Mouse (Mus musculus) midbrain, embryonic 11.5 days (tissue): Measurements from ENCODE around the gene Abhd10. TPM values are rescaled to one million over a fixed set of nuclear protein-coding genes. Genes with fewer than 3 reads are reported as not detected.

Experiments
- ATAC-seq: fragments of 200-750 bp; cut with Nextera tagmentation; 2 replicates; pipeline ENCODE4 v1.8.0; 2017; ENCODE audit warnings: moderate TSS enrichment, moderate library complexity; ENCODE audit not compliant: low FRiP score
- DNase-seq: peaks from one replicate; pipeline ENCODE4 v3.0.0; 2015; ENCODE audit warnings: low spot score; ENCODE audit errors: missing footprints
- H3K27ac ChIP-seq: fragments of 300-500 bp; sonication (generic); 2 replicates; pipeline ENCODE4 v1.5.1; 2014; ENCODE audit warnings: low read depth, low read length
- H3K27me3 ChIP-seq: fragments of 300-500 bp; sonication (generic); 2 replicates; pipeline ENCODE4 v1.6.1; 2014; ENCODE audit warnings: mild to moderate bottlenecking, low read length, moderate library complexity, mixed read lengths; ENCODE audit not compliant: control insufficient read depth, insufficient read depth
- H3K36me3 ChIP-seq: fragments of 300-500 bp; sonication (generic); 2 replicates; pipeline ENCODE4 v1.6.1; 2014; ENCODE audit warnings: mild to moderate bottlenecking, low read length, moderate library complexity, mixed read lengths; ENCODE audit not compliant: control insufficient read depth, insufficient read depth
- H3K4me1 ChIP-seq: fragments of 300-500 bp; sonication (generic); 2 replicates; pipeline ENCODE4 v1.6.1; 2014; ENCODE audit warnings: low read length; ENCODE audit not compliant: control insufficient read depth, insufficient read depth
- H3K4me2 ChIP-seq: fragments of 300-500 bp; sonication (generic); 2 replicates; pipeline ENCODE4 v1.6.1; 2014; ENCODE audit warnings: mild to moderate bottlenecking, moderate library complexity
- H3K4me3 ChIP-seq: fragments of 300-500 bp; sonication (generic); 2 replicates; pipeline ENCODE4 v1.5.1; 2014; ENCODE audit warnings: low read depth, low read length
- H3K9ac ChIP-seq: fragments of 300-500 bp; sonication (generic); 2 replicates; pipeline ENCODE4 v1.6.1; 2014; ENCODE audit warnings: low read length
- H3K9me3 ChIP-seq: fragments of 300-500 bp; sonication (generic); 2 replicates; pipeline ENCODE4 v1.6.1; 2016; ENCODE audit warnings: low read length; ENCODE audit not compliant: control insufficient read depth
- WGBS: fragments of 180-500 bp; shearing (Covaris S2); extraction: QIAGEN DNeasy Blood & Tissue Kit; methylation state at CpG from one replicate; pipeline ENCODE4 v1.1.7; 2014; 5-methylcytosine and 5-hydroxymethylcytosine counted together
- polyA plus RNA-seq: library from polyadenylated mRNA; unstranded; fragments of >200 nt; fragmentation: Nextera tagmentation; extraction: Ambion mirVana; gene quantifications from 2 replicates; pipeline ENCODE4 v1.2.1, GENCODE M21; 2014

The Abhd10 gene
- polyA plus RNA-seq, 1 experiment from 2014 or later = 48.5 TPM

GRCm38 (mm10) chr16:45722460-45722951 lies 20.2 kb downstream of the Abhd10 start:
- ATAC-seq = 0 out of 2 replicates have a peak, but pooled peaks have one; percentile 10

DNA sequence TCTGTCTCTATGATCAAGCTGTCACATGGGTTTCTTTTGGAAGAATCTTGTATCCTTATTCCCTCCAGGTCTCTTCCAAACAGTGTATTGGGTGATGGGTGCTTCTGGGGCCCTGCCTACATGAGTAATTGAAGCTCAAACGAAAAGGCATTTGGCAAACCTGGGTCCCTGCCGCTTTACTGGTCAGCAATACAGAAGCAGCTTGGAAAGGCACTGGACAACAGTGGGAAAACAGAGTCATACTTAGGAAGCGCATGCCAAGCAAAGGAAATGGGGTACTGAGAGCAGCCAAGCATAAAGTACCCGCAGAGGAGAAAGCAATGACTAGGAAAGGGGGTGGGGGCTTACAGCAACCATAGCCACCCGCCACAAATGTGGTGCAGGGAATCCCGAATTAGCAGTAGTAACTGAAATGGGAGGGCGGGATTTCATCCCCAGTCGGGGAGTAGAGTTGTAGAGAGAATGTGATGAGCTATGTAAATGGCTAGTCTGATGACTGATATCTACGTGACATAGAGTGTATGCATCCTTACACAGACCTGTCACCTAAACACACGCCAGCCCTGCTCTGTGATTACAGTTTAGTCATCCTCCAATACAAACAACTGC lies 22.6 kb downstream of the Abhd10 start:
- H3K4me2 ChIP-seq = no peak overlapping the region

More at GRCm38 (mm10) chr16:45722460-45722951, 20.2 kb downstream of the Abhd10 start:
- H3K4me3 ChIP-seq = peak overlapping the region; percentile 62
- DNase-seq = peak; percentile 87
- peaks cover 15% of the 10 kb centered on the region for H3K4me1 ChIP-seq
- H3K27me3 ChIP-seq = no peaks in the 10 kb centered on the region
- peak overlapping the region; percentile 57 for H3K4me2 ChIP-seq
- peak overlapping the region; percentile 91 for H3K9ac ChIP-seq
- peak overlapping the region; percentile 94 for H3K27ac ChIP-seq
- 73% methylated on average over 3 of the region's 3 CpGs for WGBS
- no peaks in the 10 kb centered on the region for H3K9me3 ChIP-seq
- H3K36me3 ChIP-seq = peaks cover 6% of the 10 kb centered on the region

DNA sequence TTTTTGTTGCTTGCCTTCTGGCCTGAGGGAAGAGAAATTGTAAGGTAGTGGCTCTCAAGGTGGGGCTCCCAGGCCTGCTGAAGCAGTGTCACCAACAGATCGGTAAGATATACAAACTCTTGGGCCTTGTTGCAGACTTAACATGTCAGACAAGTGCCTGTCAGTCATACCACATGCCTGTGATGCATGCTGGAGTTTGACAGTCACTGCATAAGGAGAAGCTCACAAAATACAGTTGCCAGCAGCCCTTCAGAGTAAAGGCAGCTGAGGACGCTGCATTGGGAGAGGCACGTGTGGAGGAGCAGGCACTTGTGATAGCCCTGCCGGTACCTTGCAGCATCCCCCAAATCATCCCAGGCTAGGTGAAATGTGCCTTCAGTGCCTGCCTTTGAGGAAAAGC lies 24.5 kb downstream of the Abhd10 start:
- Histone ChIP-seq H3K9me3 (no peaks in the 10 kb centered on the region), H3K27ac (no peak overlapping the region), H3K9ac (no peak overlapping the region), H3K4me1 (peaks cover 10% of the 10 kb centered on the region), H3K27me3 (no peaks in the 10 kb centered on the region), H3K36me3 (peaks cover 11% of the 10 kb centered on the region), H3K4me2 (no peak overlapping the region), H3K4me3 (no peak overlapping the region)
- ATAC-seq = no peak
- WGBS = 93% methylated on average over 4 of the region's 4 CpGs
- DNase-seq = peak; percentile 76

More for the DNA sequence above, 22.6 kb downstream of the Abhd10 start:
- no peak overlapping the region for H3K4me3 ChIP-seq
- WGBS = 89% methylated on average over 10 of the region's 10 CpGs
- no peak overlapping the region for H3K9ac ChIP-seq
- H3K9me3 ChIP-seq = no peaks in the 10 kb centered on the region
- ATAC-seq (no peak), DNase-seq (no peak)
- H3K27me3 ChIP-seq = no peaks in the 10 kb centered on the region
- H3K36me3 ChIP-seq = peaks cover 11% of the 10 kb centered on the region
- H3K27ac ChIP-seq = no peak overlapping the region
- peaks cover 12% of the 10 kb centered on the region for H3K4me1 ChIP-seq

DNA sequence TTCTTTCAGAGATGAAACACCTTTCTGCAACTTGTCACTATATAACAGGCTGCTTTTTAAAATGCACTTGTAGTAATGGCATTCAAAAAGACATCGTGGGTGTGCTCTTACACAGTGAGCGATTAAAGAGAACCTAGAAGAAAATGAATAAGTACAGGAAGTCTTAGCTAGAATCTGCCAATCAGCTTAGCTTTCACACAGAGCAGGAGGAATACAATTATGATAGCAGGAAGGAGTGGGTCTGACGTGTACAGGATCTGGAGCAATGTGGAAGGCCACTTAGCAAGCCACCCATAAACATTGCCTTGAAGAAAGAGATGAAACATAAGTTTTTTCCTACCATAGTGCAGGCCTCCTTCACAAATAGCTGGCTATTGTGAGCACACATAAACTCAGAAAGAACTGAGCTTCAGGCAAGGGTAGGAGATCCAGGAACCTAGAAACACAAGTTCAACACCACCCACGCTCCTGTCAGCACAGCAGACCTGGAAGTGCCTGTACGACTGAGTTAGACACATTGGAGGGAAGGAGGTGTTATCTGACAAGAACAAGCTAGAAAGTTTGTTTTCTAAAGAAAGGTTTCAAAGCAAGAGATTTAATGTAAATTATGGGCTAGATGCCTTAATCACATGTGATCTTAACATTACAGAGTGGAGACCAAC lies 28.1 kb downstream of the Abhd10 start:
- Histone ChIP-seq H3K9me3 (no peaks in the 10 kb centered on the region), H3K4me3 (no peak overlapping the region), H3K36me3 (peaks cover 16% of the 10 kb centered on the region), H3K4me2 (no peak overlapping the region), H3K27me3 (no peaks in the 10 kb centered on the region), H3K4me1 (no peaks in the 10 kb centered on the region), H3K9ac (no peak overlapping the region), H3K27ac (no peak overlapping the region)
- DNase-seq (peak; percentile 72), ATAC-seq (no peak)
- 94% methylated on average over 5 of the region's 5 CpGs for WGBS

DNA sequence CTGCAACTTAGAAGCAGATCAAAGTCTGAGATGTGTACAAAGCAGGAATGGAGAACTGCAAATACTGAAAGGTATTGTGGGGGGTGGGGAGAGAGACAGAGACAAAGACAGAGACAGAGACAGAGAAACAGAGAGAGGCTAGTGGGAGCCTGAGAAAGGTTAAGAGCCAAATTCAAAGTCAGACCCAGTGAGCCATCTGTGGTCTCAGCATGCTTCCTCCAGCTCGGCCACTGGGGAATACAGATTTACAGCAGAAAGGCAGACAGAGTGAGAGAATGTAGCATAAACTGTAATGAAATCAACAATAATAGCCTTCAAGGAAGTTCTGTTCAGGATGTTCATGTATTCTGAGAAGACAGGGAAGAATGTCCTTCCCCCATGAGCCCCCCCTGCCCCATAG lies 28.9 kb downstream of the Abhd10 start:
- DNase-seq = peak; percentile 23
- no peak overlapping the region for H3K4me2 ChIP-seq
- H3K9me3 ChIP-seq = no peaks in the 10 kb centered on the region
- ATAC-seq = no peak
- no peaks in the 10 kb centered on the region for H3K27me3 ChIP-seq
- peaks cover 18% of the 10 kb centered on the region for H3K36me3 ChIP-seq
- no peak overlapping the region for H3K9ac ChIP-seq
- H3K27ac ChIP-seq = no peak overlapping the region
- 79% methylated on average over 1 of the region's 1 CpGs for WGBS
- no peaks in the 10 kb centered on the region for H3K4me1 ChIP-seq
- no peak overlapping the region for H3K4me3 ChIP-seq

- Histone ChIP-seq H3K4me3 (no peak overlapping the region), H3K27ac (no peak overlapping the region), H3K4me1 (no peaks in the 10 kb centered on the region), H3K36me3 (peaks cover 15% of the 10 kb centered on the region), H3K9ac (no peak overlapping the region), H3K4me2 (no peak overlapping the region), H3K27me3 (no peaks in the 10 kb centered on the region), H3K9me3 (no peaks in the 10 kb centered on the region)
- 87% methylated on average over 5 of the region's 5 CpGs for WGBS
- ATAC-seq (no peak), DNase-seq (no peak)
Observed at GRCm38 (mm10) chr16:45713261-45713660, 29.5 kb downstream of the Abhd10 start.

GRCm38 (mm10) chr16:45711263-45711662 lies 31.5 kb downstream of the Abhd10 start:
- Histone ChIP-seq H3K27ac (no peak overlapping the region), H3K9ac (no peak overlapping the region), H3K9me3 (no peaks in the 10 kb centered on the region), H3K36me3 (peaks cover 8% of the 10 kb centered on the region; the same call in 1 of the 2 replicates), H3K27me3 (no peaks in the 10 kb centered on the region), H3K4me1 (no peaks in the 10 kb centered on the region), H3K4me3 (no peak overlapping the region), H3K4me2 (no peak overlapping the region)
- ATAC-seq = peak; percentile 22; the same call in 1 of the 2 replicates
- peak; percentile 72 for DNase-seq
- 74% methylated on average over 7 of the region's 7 CpGs for WGBS

DNA sequence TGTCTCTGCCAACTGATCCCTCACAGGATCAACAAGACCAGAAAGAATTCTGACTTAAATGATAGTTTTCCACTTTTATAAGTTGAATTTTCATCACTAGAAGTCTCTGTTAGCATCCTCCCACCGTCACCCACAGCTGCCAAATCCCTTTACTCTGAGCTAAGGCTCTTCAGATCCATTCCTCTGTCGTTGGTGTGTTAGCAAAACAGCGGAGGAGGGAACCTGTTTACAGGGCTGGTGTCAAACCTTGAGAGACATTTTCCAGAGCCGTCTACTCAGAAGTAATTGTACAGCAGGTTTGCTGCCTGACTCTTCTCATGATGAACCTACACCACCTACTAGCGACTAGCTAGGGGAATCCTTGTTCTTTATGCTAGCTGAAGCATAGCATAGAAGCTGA lies 43.5 kb downstream of the Abhd10 start:
- 82% methylated on average over 5 of the region's 5 CpGs for WGBS
- ATAC-seq (no peak), DNase-seq (no peak)
- Histone ChIP-seq H3K27ac (no peak overlapping the region), H3K36me3 (no peaks in the 10 kb centered on the region), H3K4me1 (no peaks in the 10 kb centered on the region), H3K27me3 (no peaks in the 10 kb centered on the region), H3K9me3 (no peaks in the 10 kb centered on the region), H3K4me3 (no peak overlapping the region), H3K9ac (no peak overlapping the region), H3K4me2 (no peak overlapping the region)

DNA sequence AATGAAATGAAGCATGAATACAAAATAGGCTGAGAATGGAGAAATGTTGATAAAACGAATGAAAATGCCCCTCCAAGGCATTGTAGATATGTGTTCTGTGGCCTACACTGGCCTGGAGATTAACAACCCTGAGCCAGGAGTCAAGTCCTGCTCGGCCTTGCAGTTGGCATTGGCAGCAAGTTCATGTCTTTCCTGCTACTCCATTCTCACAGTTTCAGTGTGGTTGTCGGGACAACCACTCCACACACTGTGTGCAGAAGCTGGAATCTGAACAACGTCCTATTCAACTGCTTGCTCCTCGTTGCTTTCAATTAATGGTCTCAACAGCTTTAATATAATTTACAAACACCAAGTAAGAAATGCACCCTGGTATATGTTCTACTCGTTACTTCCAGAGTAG lies 44.8 kb downstream of the Abhd10 start:
- no peaks in the 10 kb centered on the region for H3K27me3 ChIP-seq
- WGBS = 65% methylated on average over 6 of the region's 6 CpGs
- ATAC-seq = no peak
- no peak overlapping the region for H3K4me2 ChIP-seq
- H3K27ac ChIP-seq = no peak overlapping the region
- no peak overlapping the region for H3K4me3 ChIP-seq
- no peak overlapping the region for H3K9ac ChIP-seq
- H3K4me1 ChIP-seq = peaks cover 3% of the 10 kb centered on the region
- H3K36me3 ChIP-seq = no peaks in the 10 kb centered on the region
- H3K9me3 ChIP-seq = no peaks in the 10 kb centered on the region
- no peak for DNase-seq
